In the genomic region with DNA sequence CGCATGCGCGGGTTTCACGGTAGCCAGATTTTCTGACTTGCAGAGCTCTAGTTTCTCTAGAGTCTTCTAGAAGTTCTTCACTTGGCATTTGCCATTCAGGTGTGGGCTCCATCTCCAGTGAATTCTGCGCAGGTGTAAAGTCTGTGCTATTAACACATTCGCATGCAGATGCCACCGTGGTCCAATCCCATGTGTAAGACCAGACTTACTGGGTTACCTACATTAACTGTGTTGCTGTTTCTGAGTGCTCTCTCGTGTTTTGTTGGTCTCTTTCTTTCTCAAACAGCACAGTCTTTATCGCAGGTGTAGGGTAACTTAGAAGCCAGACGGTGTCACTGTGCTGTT, we compare ENCODE assay signal across 8 mouse cellular contexts. TPM values are rescaled to one million over a fixed set of nuclear protein-coding genes. Genes with fewer than 3 reads are reported as not detected.
DNase-seq lines count a peak whose midpoint lies in the region; ATAC-seq and TF ChIP-seq lines count a peak whose summit lies in the region.
"Not testable (repeated sequence)": the region's sequence is repeated elsewhere in the genome, so short reads cannot be mapped to it uniquely, and the experiment has no call there.

No protein-coding gene starts in this region.

- peak overlapping the region; percentile 52 for H3K4me2 ChIP-seq in embryonic facial prominence, embryonic 14.5 days (ENCODE audit: low read depth, low read length)
- peak overlapping the region; percentile 58 for H3K4me2 ChIP-seq in hindbrain, embryonic 14.5 days (replicated peaks)
- peak overlapping the region; percentile 72 for H3K4me2 ChIP-seq in liver, embryonic 16.5 days (ENCODE audit: low read depth, low read length)
- H3K4me2 ChIP-seq in midbrain, embryonic 13.5 days (replicated peaks): peak overlapping the region; percentile 58
- peak overlapping the region; percentile 51 for H3K4me2 ChIP-seq in stomach, embryonic 14.5 days (replicated peaks; ENCODE audit: low read depth, low read length)

- WGBS in embryonic facial prominence, embryonic 14.5 days: 29% methylated on average over 10 of the region's 10 CpGs
- WGBS in heart, adult 2 months: 22% methylated on average over 10 of the region's 10 CpGs
- 30% methylated on average over 10 of the region's 10 CpGs for WGBS in hindbrain, embryonic 14.5 days
- WGBS in liver, embryonic 16.5 days (ENCODE audit: insufficient replicate concordance): 17% methylated on average over 10 of the region's 10 CpGs
- 31% methylated on average over 10 of the region's 10 CpGs for WGBS in midbrain, embryonic 13.5 days
- 22% methylated on average over 10 of the region's 10 CpGs for WGBS in stomach, embryonic 14.5 days

- not testable (repeated sequence) for H3K27me3 ChIP-seq in embryonic facial prominence, embryonic 14.5 days (replicated peaks; ENCODE audit: control insufficient read depth, insufficient read depth, low read length); heart, adult 2 months (ENCODE audit: control insufficient read depth, insufficient read depth, low read length); hindbrain, embryonic 14.5 days (ENCODE audit: control insufficient read depth, insufficient read depth, low read length); liver, embryonic 16.5 days (ENCODE audit: control insufficient read depth, insufficient read depth, low read depth, low read length); midbrain, embryonic 13.5 days; stomach, embryonic 14.5 days (ENCODE audit: control insufficient read depth, insufficient read depth, low read length)

- H3K79me2 ChIP-seq in heart, adult 2 months (replicated peaks; ENCODE audit: control insufficient read depth, insufficient read depth, low read length): not testable (repeated sequence)

- not testable (repeated sequence) for H3K36me3 ChIP-seq in ES-E14 (ENCODE audit: control insufficient read depth, insufficient read depth, low read length, poor library complexity, severe bottlenecking); heart, adult 2 months (ENCODE audit: control insufficient read depth, insufficient read depth, low read length); hindbrain, embryonic 14.5 days (replicated peaks; ENCODE audit: control insufficient read depth, insufficient read depth); liver, embryonic 16.5 days (ENCODE audit: control insufficient read depth, insufficient read depth); stomach, embryonic 14.5 days (ENCODE audit: control insufficient read depth, insufficient read depth, low read length)
- peaks cover 26% of the 10 kb centered on the region for H3K36me3 ChIP-seq in embryonic facial prominence, embryonic 14.5 days (ENCODE audit: control insufficient read depth, insufficient read depth, low read length)
- H3K36me3 ChIP-seq in midbrain, embryonic 13.5 days: peaks cover 33% of the 10 kb centered on the region

- intact Hi-C loops in heart, adult 2 months (cut with DNase I): loop anchor here (2.0 to 5.0 kb wide), 4 partner anchors 34 to 130 kb away; a partner anchor contains a TSS

- H3K9ac ChIP-seq in ES-E14 (ENCODE audit: insufficient read depth, low read depth, low read length, poor library complexity, severe bottlenecking): peak overlapping the region; percentile 70
- peak overlapping the region; percentile 88 for H3K9ac ChIP-seq in embryonic facial prominence, embryonic 14.5 days (ENCODE audit: low read depth, low read length)
- H3K9ac ChIP-seq in heart, adult 2 months (ENCODE audit: low read depth, low read length): peak overlapping the region; percentile 78
- peak overlapping the region; percentile 77 for H3K9ac ChIP-seq in hindbrain, embryonic 14.5 days
- peak overlapping the region; percentile 70 for H3K9ac ChIP-seq in liver, embryonic 16.5 days (ENCODE audit: low read depth, low read length)
- peak overlapping the region; percentile 89 for H3K9ac ChIP-seq in midbrain, embryonic 13.5 days (replicated peaks)
- not testable (repeated sequence) for H3K9ac ChIP-seq in stomach, embryonic 14.5 days (replicated peaks; ENCODE audit: low read depth, low read length)

- not testable (repeated sequence) for H3K4me1 ChIP-seq in ES-E14 (ENCODE audit: control insufficient read depth in 2 of 2, insufficient read depth in 2 of 2, low read length in 2 of 2, poor library complexity in 1 of 2); embryonic facial prominence, embryonic 14.5 days (ENCODE audit: control insufficient read depth, insufficient read depth, low read length); heart, adult 2 months (ENCODE audit: control insufficient read depth, insufficient read depth, low read length); hindbrain, embryonic 14.5 days (replicated peaks; ENCODE audit: control insufficient read depth, insufficient read depth, low read length); liver, embryonic 16.5 days (ENCODE audit: control insufficient read depth, low read depth, low read length); midbrain, embryonic 13.5 days (replicated peaks); stomach, embryonic 14.5 days (ENCODE audit: control insufficient read depth, insufficient read depth, low read length)

- peak overlapping the region; percentile 91 to 95 for H3K4me3 ChIP-seq in ES-E14 (ENCODE audit: insufficient read depth in 1 of 2, low read depth in 1 of 2, low read length in 2 of 2, poor library complexity in 1 of 2, severe bottlenecking in 1 of 2)
- peak overlapping the region; percentile 60 for H3K4me3 ChIP-seq in embryonic facial prominence, embryonic 14.5 days (ENCODE audit: low read depth, low read length)
- H3K4me3 ChIP-seq in heart, adult 2 months: peak overlapping the region; percentile 73
- H3K4me3 ChIP-seq in hindbrain, embryonic 14.5 days (replicated peaks; ENCODE audit: low read length): peak overlapping the region; percentile 56
- peak overlapping the region; percentile 84 for H3K4me3 ChIP-seq in layer of hippocampus, adult 2 months
- peak overlapping the region; percentile 73 for H3K4me3 ChIP-seq in liver, embryonic 16.5 days (ENCODE audit: low read depth, low read length)
- peak overlapping the region; percentile 68 for H3K4me3 ChIP-seq in midbrain, embryonic 13.5 days (replicated peaks)
- peak overlapping the region; percentile 64 for H3K4me3 ChIP-seq in stomach, embryonic 14.5 days (ENCODE audit: low read depth, low read length)

- H3K9me3 ChIP-seq in ES-E14 (ENCODE audit: control insufficient read depth, insufficient read depth, low read depth, low read length); liver, embryonic 16.5 days (replicated peaks; ENCODE audit: control insufficient read depth, low read length): not testable (repeated sequence)
- H3K9me3 ChIP-seq in embryonic facial prominence, embryonic 14.5 days (ENCODE audit: control insufficient read depth, low read length): peaks cover 60% of the 10 kb centered on the region
- H3K9me3 ChIP-seq in hindbrain, embryonic 14.5 days (ENCODE audit: control insufficient read depth, low read length): peaks cover 54% of the 10 kb centered on the region
- peaks cover 50% of the 10 kb centered on the region for H3K9me3 ChIP-seq in midbrain, embryonic 13.5 days
- H3K9me3 ChIP-seq in stomach, embryonic 14.5 days (ENCODE audit: control insufficient read depth, low read depth, low read length): peaks cover 53% of the 10 kb centered on the region

- H3K27ac ChIP-seq in ES-E14 (ENCODE audit: insufficient read depth, low read depth, low read length, poor library complexity, severe bottlenecking): not testable (repeated sequence)
- H3K27ac ChIP-seq in embryonic facial prominence, embryonic 14.5 days (replicated peaks; ENCODE audit: low read depth, low read length): peak overlapping the region; percentile 92
- H3K27ac ChIP-seq in heart, adult 2 months: peak overlapping the region; percentile 95
- H3K27ac ChIP-seq in hindbrain, embryonic 14.5 days: peak overlapping the region; percentile 97
- H3K27ac ChIP-seq in layer of hippocampus, adult 2 months: peak overlapping the region; percentile 97
- H3K27ac ChIP-seq in liver, embryonic 16.5 days (ENCODE audit: low read length): peak overlapping the region; percentile 84; the same call in 1 of the 2 replicates
- peak overlapping the region; percentile 97 for H3K27ac ChIP-seq in midbrain, embryonic 13.5 days
- H3K27ac ChIP-seq in stomach, embryonic 14.5 days (ENCODE audit: low read length): peak overlapping the region; percentile 93; the same call in 1 of the 2 replicates

- not testable (repeated sequence) for DNase-seq in ES-E14 (ENCODE audit: low read depth, low spot score); embryonic facial prominence, embryonic 14.5 days (ENCODE audit: low spot score); heart, adult 2 months; hindbrain, embryonic 14.5 days (ENCODE audit: low spot score); layer of hippocampus, adult 2 months (ENCODE audit: low spot score in 2 of 2)

- TF ChIP-seq CTCF in heart, adult 2 months (IDR thresholded peaks at IDR 0.05): not testable (repeated sequence)
- 0 out of 2 replicates have a peak, but pooled peaks have one; percentile 3 for TF ChIP-seq CTCF in layer of hippocampus, adult 2 months (conservative IDR thresholded peaks at IDR 0.05)

- in situ Hi-C loops in ES-E14 (cut with MboI; ENCODE audit: low sequenced_read_pairs in 2 of 2, unreplicated experiment in 2 of 2): loop anchor here in 1 of 2 experiments (10.0 kb wide), 1 partner anchor 116 kb away; no protein-coding TSS in a partner anchor

- TF ChIP-seq EP300 in heart, adult 2 months (IDR thresholded peaks at IDR 0.05; ENCODE audit: insufficient read depth, low read depth, low read length): not testable (repeated sequence)

- not testable (repeated sequence) for ATAC-seq in embryonic facial prominence, embryonic 14.5 days (ENCODE audit: low read depth); hindbrain, embryonic 14.5 days (ENCODE audit: low FRiP score); liver, embryonic 16.5 days (ENCODE audit: low read depth); midbrain, embryonic 13.5 days; stomach, embryonic 14.5 days (ENCODE audit: insufficient number of reproducible peaks, insufficient read depth, low FRiP score, low read depth)

- not testable (repeated sequence) for TF ChIP-seq POLR2A in heart, adult 2 months (IDR thresholded peaks at IDR 0.05; ENCODE audit: insufficient read depth, low read depth, low read length)

RNA-seq across cellular contexts. Expression of a gene that starts 0.5 kb away (rescaled TPM):
- 9.1 and 10.4 TPM in 2 replicates for total RNA-seq in ES-E14 (2012; rRNA removed)
- polyA plus RNA-seq in embryonic facial prominence, embryonic 14.5 days (2014; fragmentation: Nextera tagmentation; extraction: Ambion mirVana): 9.8 and 10.8 TPM in 2 replicates
- total RNA-seq in heart, adult 2 months (2021): 1 to 10 TPM; 4.2 to 4.4 TPM
- polyA plus RNA-seq in heart, adult 2 months (2012; rRNA removed): 0.80 and 2.5 TPM in 2 replicates
- 12.1 and 12.9 TPM in 2 replicates for polyA plus RNA-seq in hindbrain, embryonic 14.5 days (2014; fragmentation: Nextera tagmentation; extraction: Ambion mirVana)
- 10 to 100 TPM; 11.9 to 12.5 TPM for total RNA-seq in layer of hippocampus, adult 2 months (2021)
- 2.0 and 2.3 TPM in 2 replicates for polyA plus RNA-seq in liver, embryonic 16.5 days (2015; fragmentation: Nextera tagmentation; extraction: Ambion mirVana)
- polyA plus RNA-seq in midbrain, embryonic 13.5 days (2015; fragmentation: Nextera tagmentation; extraction: Ambion mirVana): 18.1 and 18.3 TPM in 2 replicates
- polyA plus RNA-seq in stomach, embryonic 14.5 days (2014; fragmentation: Nextera tagmentation; extraction: Ambion mirVana): 19.5 and 21.2 TPM in 2 replicates

RNA-seq across cellular contexts. Expression of a gene that starts 34.7 kb away (rescaled TPM):
- 10.2 and 10.8 TPM in 2 replicates for total RNA-seq in ES-E14 (2012; rRNA removed)
- polyA plus RNA-seq in embryonic facial prominence, embryonic 14.5 days (2014; fragmentation: Nextera tagmentation; extraction: Ambion mirVana): 4.7 and 6.6 TPM in 2 replicates
- total RNA-seq in heart, adult 2 months (2021): 1 to 10 TPM; 2.3 to 2.9 TPM
- polyA plus RNA-seq in heart, adult 2 months (2012; rRNA removed): 0.16 and 0.59 TPM in 2 replicates
- polyA plus RNA-seq in hindbrain, embryonic 14.5 days (2014; fragmentation: Nextera tagmentation; extraction: Ambion mirVana): 9.1 and 9.8 TPM in 2 replicates
- 1 to 10 TPM; 7.7 to 8.5 TPM for total RNA-seq in layer of hippocampus, adult 2 months (2021)
- 0.50 and 0.63 TPM in 2 replicates for polyA plus RNA-seq in liver, embryonic 16.5 days (2015; fragmentation: Nextera tagmentation; extraction: Ambion mirVana)
- polyA plus RNA-seq in midbrain, embryonic 13.5 days (2015; fragmentation: Nextera tagmentation; extraction: Ambion mirVana): 7.0 and 7.2 TPM in 2 replicates
- 6.0 and 8.4 TPM in 2 replicates for polyA plus RNA-seq in stomach, embryonic 14.5 days (2014; fragmentation: Nextera tagmentation; extraction: Ambion mirVana)
